Mouse (Mus musculus): Measurements from ENCODE around the gene Tspan11. TPM values are rescaled to one million over a fixed set of nuclear protein-coding genes. Genes with fewer than 3 reads are reported as not detected.

Tspan11 gene
- polyA plus RNA-seq, 1 experiment from 2014 or later, result 11.7 TPM

Other genes with a start within 250 kb of the Tspan11 start
- gene Prmt8, start 118.1 kb upstream of the Tspan11 start, polyA plus RNA-seq (2014; fragmentation: Nextera tagmentation; extraction: Ambion mirVana), result 31.7 and 34.6 TPM in 2 replicates

Measured in neural tube, embryonic 11.5 days (tissue).